Mouse (Mus musculus): ENCODE results near the gene Nrcam. TPM values are rescaled to one million over a fixed set of nuclear protein-coding genes. Genes with fewer than 3 reads are reported as not detected.

Nrcam gene
- polyA plus RNA-seq, 1 experiment: not detected

GRCm38 (mm10) chr12:44411031-44411430 lies 82.3 kb downstream of the Nrcam start:
- TF ChIP-seq TAL1 (IDR thresholded peaks at IDR 0.05; ENCODE audit: low read length) (no peak), GATA1 (IDR thresholded peaks at IDR 0.05; ENCODE audit: low read length) (no peak)
- no peaks in the 10 kb centered on the region for H3K36me3 ChIP-seq (ENCODE audit: control insufficient read depth)
- H3K27me3 ChIP-seq (ENCODE audit: control insufficient read depth): no peaks in the 10 kb centered on the region
- H3K9me3 ChIP-seq (ENCODE audit: control insufficient read depth, low read length): no peaks in the 10 kb centered on the region
- no peak overlapping the region for H3K4me3 ChIP-seq (replicated peaks)
- H3K4me1 ChIP-seq (ENCODE audit: control insufficient read depth): no peaks in the 10 kb centered on the region

- Histone ChIP-seq H3K36me3 (ENCODE audit: control insufficient read depth) (no peaks in the 10 kb centered on the region), H3K9me3 (ENCODE audit: control insufficient read depth, low read length) (no peaks in the 10 kb centered on the region), H3K4me3 (replicated peaks) (no peak overlapping the region), H3K4me1 (ENCODE audit: control insufficient read depth) (no peaks in the 10 kb centered on the region), H3K27me3 (ENCODE audit: control insufficient read depth) (no peaks in the 10 kb centered on the region)
- no peak for TF ChIP-seq TAL1 (IDR thresholded peaks at IDR 0.05; ENCODE audit: low read length)
- no peak for TF ChIP-seq GATA1 (IDR thresholded peaks at IDR 0.05; ENCODE audit: low read length)
Measured at GRCm38 (mm10) chr12:44422154-44422866, 93.6 kb downstream of the Nrcam start.

- TF ChIP-seq TAL1 (IDR thresholded peaks at IDR 0.05; ENCODE audit: low read length) (no peak), GATA1 (IDR thresholded peaks at IDR 0.05; ENCODE audit: low read length) (no peak)
- H3K27me3 ChIP-seq (ENCODE audit: control insufficient read depth): no peaks in the 10 kb centered on the region
- H3K9me3 ChIP-seq (ENCODE audit: control insufficient read depth, low read length): no peaks in the 10 kb centered on the region
Measured at GRCm38 (mm10) chr12:44422867-44423255, 94.2 kb downstream of the Nrcam start.

GRCm38 (mm10) chr12:44424011-44424410 lies 95.3 kb downstream of the Nrcam start:
- H3K4me3 ChIP-seq (replicated peaks): no peak overlapping the region
- TF ChIP-seq GATA1 (IDR thresholded peaks at IDR 0.05; ENCODE audit: low read length): no peak
- no peak for TF ChIP-seq TAL1 (IDR thresholded peaks at IDR 0.05; ENCODE audit: low read length)
- H3K36me3 ChIP-seq (ENCODE audit: control insufficient read depth): no peaks in the 10 kb centered on the region
- H3K4me1 ChIP-seq (ENCODE audit: control insufficient read depth): no peaks in the 10 kb centered on the region
- H3K27me3 ChIP-seq (ENCODE audit: control insufficient read depth): no peaks in the 10 kb centered on the region
- no peaks in the 10 kb centered on the region for H3K9me3 ChIP-seq (ENCODE audit: control insufficient read depth, low read length)

More at GRCm38 (mm10) chr12:44422867-44423255, 94.2 kb downstream of the Nrcam start:
- Histone ChIP-seq H3K4me3 (replicated peaks) (no peak overlapping the region), H3K4me1 (ENCODE audit: control insufficient read depth) (no peaks in the 10 kb centered on the region), H3K36me3 (ENCODE audit: control insufficient read depth) (no peaks in the 10 kb centered on the region)

GRCm38 (mm10) chr12:44425040-44425439 lies 96.4 kb downstream of the Nrcam start:
- Histone ChIP-seq H3K4me3 (replicated peaks) (no peak overlapping the region), H3K4me1 (ENCODE audit: control insufficient read depth) (no peaks in the 10 kb centered on the region)
- TF ChIP-seq GATA1 (IDR thresholded peaks at IDR 0.05; ENCODE audit: low read length): no peak
- no peak for TF ChIP-seq TAL1 (IDR thresholded peaks at IDR 0.05; ENCODE audit: low read length)

GRCm38 (mm10) chr12:44430335-44430734 lies 101.7 kb downstream of the Nrcam start:
- Histone ChIP-seq H3K4me1 (ENCODE audit: control insufficient read depth) (no peaks in the 10 kb centered on the region), H3K36me3 (ENCODE audit: control insufficient read depth) (no peaks in the 10 kb centered on the region), H3K9me3 (ENCODE audit: control insufficient read depth, low read length) (no peaks in the 10 kb centered on the region), H3K4me3 (replicated peaks) (no peak overlapping the region), H3K27me3 (ENCODE audit: control insufficient read depth) (no peaks in the 10 kb centered on the region)
- TF ChIP-seq TAL1 (IDR thresholded peaks at IDR 0.05; ENCODE audit: low read length) (no peak), GATA1 (IDR thresholded peaks at IDR 0.05; ENCODE audit: low read length) (no peak)

More at GRCm38 (mm10) chr12:44425040-44425439, 96.4 kb downstream of the Nrcam start:
- no peaks in the 10 kb centered on the region for H3K9me3 ChIP-seq (ENCODE audit: control insufficient read depth, low read length)
- H3K36me3 ChIP-seq (ENCODE audit: control insufficient read depth): no peaks in the 10 kb centered on the region
- no peaks in the 10 kb centered on the region for H3K27me3 ChIP-seq (ENCODE audit: control insufficient read depth)

- no peaks in the 10 kb centered on the region for H3K36me3 ChIP-seq (ENCODE audit: control insufficient read depth)
- H3K4me3 ChIP-seq (replicated peaks): no peak overlapping the region
- TF ChIP-seq GATA1 (IDR thresholded peaks at IDR 0.05; ENCODE audit: low read length) (no peak), TAL1 (IDR thresholded peaks at IDR 0.05; ENCODE audit: low read length) (no peak)
- no peaks in the 10 kb centered on the region for H3K27me3 ChIP-seq (ENCODE audit: control insufficient read depth)
- no peaks in the 10 kb centered on the region for H3K4me1 ChIP-seq (ENCODE audit: control insufficient read depth)
- no peaks in the 10 kb centered on the region for H3K9me3 ChIP-seq (ENCODE audit: control insufficient read depth, low read length)
Measured at GRCm38 (mm10) chr12:44430996-44431395, 102.3 kb downstream of the Nrcam start.

GRCm38 (mm10) chr12:44432727-44433126 lies 104.0 kb downstream of the Nrcam start:
- Histone ChIP-seq H3K4me1 (ENCODE audit: control insufficient read depth) (no peaks in the 10 kb centered on the region), H3K4me3 (replicated peaks) (no peak overlapping the region), H3K9me3 (ENCODE audit: control insufficient read depth, low read length) (no peaks in the 10 kb centered on the region), H3K27me3 (ENCODE audit: control insufficient read depth) (no peaks in the 10 kb centered on the region), H3K36me3 (ENCODE audit: control insufficient read depth) (no peaks in the 10 kb centered on the region)
- no peak for TF ChIP-seq TAL1 (IDR thresholded peaks at IDR 0.05; ENCODE audit: low read length)
- no peak for TF ChIP-seq GATA1 (IDR thresholded peaks at IDR 0.05; ENCODE audit: low read length)

- no peaks in the 10 kb centered on the region for H3K27me3 ChIP-seq (ENCODE audit: control insufficient read depth)
Measured at GRCm38 (mm10) chr12:44437046-44437827, 108.6 kb downstream of the Nrcam start.

More at GRCm38 (mm10) chr12:44437046-44437827, 108.6 kb downstream of the Nrcam start:
- TF ChIP-seq TAL1 (IDR thresholded peaks at IDR 0.05; ENCODE audit: low read length) (no peak), GATA1 (IDR thresholded peaks at IDR 0.05; ENCODE audit: low read length) (no peak)
- no peaks in the 10 kb centered on the region for H3K9me3 ChIP-seq (ENCODE audit: control insufficient read depth, low read length)
- no peaks in the 10 kb centered on the region for H3K4me1 ChIP-seq (ENCODE audit: control insufficient read depth)
- H3K4me3 ChIP-seq (replicated peaks): no peak overlapping the region
- H3K36me3 ChIP-seq (ENCODE audit: control insufficient read depth): no peaks in the 10 kb centered on the region

Measured in erythroblast, embryonic 14.5 days (primary cell).